Mouse (Mus musculus) CH12.LX (cell line): ENCODE data around the gene Lcn4. TPM values are rescaled to one million over a fixed set of nuclear protein-coding genes. Genes with fewer than 3 reads are reported as not detected.

Experiments
- DNase-seq: peaks from one replicate; pipeline ENCODE4 v3.0.0-alpha.2; 2013; ENCODE audit errors: extremely low read depth
- H3K27ac ChIP-seq: 2 replicates; pipeline ENCODE4 v1.5.1; 2012; ENCODE audit warnings: low read depth, mild to moderate bottlenecking, control low read depth, moderate library complexity; ENCODE audit not compliant: insufficient read depth
- H3K27me3 ChIP-seq: replicated peaks from 2 replicates; pipeline ENCODE3; 2012; ENCODE audit warnings: inconsistent platforms
- H3K36me3 ChIP-seq, 2 experiments: replicated peaks in 1 of 2; 2 replicates each; pipeline versions ENCODE3 to v1.6.1; 2012; ENCODE audit warnings: inconsistent platforms in 1 of 2, low read length in 1 of 2, mild to moderate bottlenecking in 1 of 2, mixed read lengths in 1 of 2, moderate library complexity in 1 of 2; ENCODE audit not compliant: control insufficient read depth in 1 of 2, insufficient read depth in 1 of 2
- H3K4me1 ChIP-seq, 2 experiments: 2 replicates each; pipeline ENCODE4 v1.6.1; 2012; ENCODE audit warnings: inconsistent platforms in 1 of 2, moderate library complexity in 1 of 2; ENCODE audit not compliant: insufficient read depth in 2 of 2, control insufficient read depth in 1 of 2
- H3K4me2 ChIP-seq: 2 replicates; pipeline ENCODE4 v1.6.1; 2012; ENCODE audit warnings: low read depth, mild to moderate bottlenecking, control low read depth; ENCODE audit not compliant: poor library complexity, insufficient read depth, severe bottlenecking
- H3K4me3 ChIP-seq, 3 experiments: fragments of 150-350 bp in 1 of 3; sonication (generic) in 1 of 3; replicated peaks in 1 of 3; 2 replicates each; pipeline versions ENCODE3 to v1.5.1; 2011 to 2012; ENCODE audit warnings: low read depth in 2 of 3, low read length in 2 of 3, mild to moderate bottlenecking in 2 of 3, moderate library complexity in 2 of 3, control low read depth in 1 of 3, improper control_type of control experiment in 1 of 3, inconsistent platforms in 1 of 3, mixed read lengths in 1 of 3; ENCODE audit not compliant: poor library complexity in 1 of 3
- H3K79me2 ChIP-seq: replicated peaks from 2 replicates; pipeline ENCODE4 v1.6.1; 2012; ENCODE audit warnings: mild to moderate bottlenecking, moderate library complexity; ENCODE audit not compliant: control insufficient read depth, poor library complexity, insufficient read depth, severe bottlenecking; ENCODE audit errors: extremely low read depth
- H3K9ac ChIP-seq: 2 replicates; pipeline ENCODE4 v1.6.1; 2012; ENCODE audit warnings: low read depth, mild to moderate bottlenecking, control low read depth, moderate library complexity; ENCODE audit not compliant: insufficient read depth
- H3K9me3 ChIP-seq: replicated peaks from 2 replicates; pipeline ENCODE3; 2012; ENCODE audit warnings: low read length, inconsistent platforms, mixed read lengths
- BHLHE40 ChIP-seq: IDR thresholded peaks from 2 replicates; pipeline ENCODE4 v1.6.1; 2011; ENCODE audit warnings: mild to moderate bottlenecking, low read depth, low read length, improper control_type of control experiment
- E2F4 ChIP-seq: IDR thresholded peaks from 2 replicates; pipeline ENCODE4 v1.6.1; 2011; ENCODE audit warnings: low read depth, low read length, improper control_type of control experiment; ENCODE audit not compliant: insufficient replicate concordance
- HCFC1 ChIP-seq: IDR thresholded peaks from 2 replicates; pipeline ENCODE4 v1.6.1; 2012; ENCODE audit warnings: low read depth, mild to moderate bottlenecking, inconsistent platforms, low read length, improper control_type of control experiment
- IRF4 ChIP-seq: IDR thresholded peaks from 2 replicates; pipeline ENCODE4 v1.6.1; 2014; ENCODE audit warnings: low read depth, mild to moderate bottlenecking, inconsistent platforms, low read length, improper control_type of control experiment
- JUN ChIP-seq: IDR thresholded peaks from 2 replicates; pipeline ENCODE4 v1.6.1; 2011; ENCODE audit warnings: low read depth, mild to moderate bottlenecking, low read length, improper control_type of control experiment, moderate library complexity; ENCODE audit not compliant: insufficient read depth
- KAT2A ChIP-seq: IDR thresholded peaks from 2 replicates; pipeline ENCODE4 v1.6.1; 2012; ENCODE audit warnings: low read length, improper control_type of control experiment, inconsistent platforms; ENCODE audit not compliant: insufficient replicate concordance
- MAFK ChIP-seq: IDR thresholded peaks from 2 replicates; pipeline ENCODE4 v1.6.1; 2011; ENCODE audit warnings: low read length, improper control_type of control experiment; ENCODE audit not compliant: insufficient replicate concordance
- MAZ ChIP-seq: IDR thresholded peaks from 2 replicates; pipeline ENCODE4 v1.6.1; 2012; ENCODE audit warnings: low read depth, mild to moderate bottlenecking, inconsistent platforms, low read length, improper control_type of control experiment, moderate library complexity
- MEF2A ChIP-seq: IDR thresholded peaks from 2 replicates; pipeline ENCODE4 v1.6.1; 2014; ENCODE audit warnings: low read depth, mild to moderate bottlenecking, inconsistent platforms, low read length, improper control_type of control experiment, borderline replicate concordance
- MYC ChIP-seq: IDR thresholded peaks from 2 replicates; pipeline ENCODE4 v1.6.1; 2011; ENCODE audit warnings: low read depth, mild to moderate bottlenecking, improper control_type of control experiment, low read length
- POLR2AphosphoS2 ChIP-seq: IDR thresholded peaks from 2 replicates; pipeline ENCODE4 v1.6.1; 2011; ENCODE audit warnings: low read depth, low read length, improper control_type of control experiment
- RCOR1 ChIP-seq: conservative IDR thresholded peaks from 2 replicates; pipeline ENCODE4 v1.6.1; 2012; ENCODE audit warnings: low read depth, mild to moderate bottlenecking, inconsistent platforms, low read length, improper control_type of control experiment
- SMC3 ChIP-seq: IDR thresholded peaks from 2 replicates; pipeline ENCODE4 v1.6.1; 2011; ENCODE audit warnings: low read depth, low read length, improper control_type of control experiment
- dilution Hi-C: fragments of 300-500 bp; cut with MboI; formaldehyde crosslinking; loops from 2 replicates; pipeline ENCODE4 v1.14.3; 2020; ENCODE audit warnings: low sequenced_read_pairs; ENCODE audit not compliant: extremely low pct_unique_long_range_greater_than_20kb, extremely low pct_ligation_motif_present
- in situ Hi-C: fragments of 300-500 bp; cut with MboI; formaldehyde crosslinking; loops from 3 replicates; pipeline ENCODE4 v1.14.3; 2019; ENCODE audit warnings: low sequenced_read_pairs, low pct_ligation_motif_present, low pct_unique_long_range_greater_than_20kb, mixed read lengths
- polyA plus RNA-seq: library from polyadenylated mRNA; unstranded; fragments of >175 nt; gene quantifications from 2 replicates; pipeline ENCODE4 v1.2.1, GENCODE M21; 2012; ENCODE audit warnings: low read depth; ENCODE audit not compliant: insufficient read length
- total RNA-seq, 2 experiments: library from RNA; depleted of rRNA; stranded (reverse); fragments of 300-350 nt in 1 of 2; fragments of >200 nt in 1 of 2; gene quantifications; 2 replicates each; pipeline ENCODE4 v1.2.3; 2012 to 2014

Lcn4 gene
- total and polyA plus RNA-seq, 3 experiments = not detected

GRCm38 (mm10) chr2:26638039-26638438 is 33.0 kb downstream of the Lcn4 start:
- H3K27ac ChIP-seq = no peak overlapping the region
- peaks cover 29% of the 10 kb centered on the region for H3K79me2 ChIP-seq
- H3K36me3 ChIP-seq = peaks cover 40 to 52% of the 10 kb centered on the region in 2 experiments
- H3K9ac ChIP-seq = peak overlapping the region; percentile 96; the same call in 1 of the 2 replicates
- H3K9me3 ChIP-seq = no peaks in the 10 kb centered on the region
- peak overlapping the region; percentile 17 to 98 (median 92) for H3K4me3 ChIP-seq
- peak; percentile 48 for DNase-seq
- peaks cover 6 to 46% of the 10 kb centered on the region in 2 experiments for H3K4me1 ChIP-seq
- in situ Hi-C loops = no loop called here
- H3K4me2 ChIP-seq = peak overlapping the region; percentile 92; the same call in 1 of the 2 replicates
- no peaks in the 10 kb centered on the region for H3K27me3 ChIP-seq
- TF ChIP-seq MAFK = no peak
- no peak for TF ChIP-seq E2F4
- dilution Hi-C loops = no loop called here

GRCm38 (mm10) chr2:26637316-26637932 is 33.7 kb downstream of the Lcn4 start:
- Histone ChIP-seq H3K9ac (no peak overlapping the region), H3K4me1 (peaks cover 6 to 46% of the 10 kb centered on the region in 2 experiments), H3K27me3 (no peaks in the 10 kb centered on the region), H3K9me3 (no peaks in the 10 kb centered on the region), H3K79me2 (peaks cover 29% of the 10 kb centered on the region), H3K4me3 (peak overlapping the region in 1 of 3 experiments; percentile 92), H3K4me2 (no peak overlapping the region), H3K36me3 (peaks cover 40 to 52% of the 10 kb centered on the region in 2 experiments), H3K27ac (no peak overlapping the region)
- TF ChIP-seq E2F4 = no peak
- 0 out of 2 replicates have a peak, but pooled peaks have one; percentile 37 for TF ChIP-seq MAFK
- TF ChIP-seq JUN = no peak
- no peak for TF ChIP-seq MAZ
- TF ChIP-seq BHLHE40 = no peak
- no peak for TF ChIP-seq KAT2A
- in situ Hi-C loops = no loop called here
- DNase-seq = no peak
- dilution Hi-C loops = no loop called here

GRCm38 (mm10) chr2:26636325-26636635 is 34.8 kb downstream of the Lcn4 start:
- no peak overlapping the region for H3K9ac ChIP-seq
- no peaks in the 10 kb centered on the region for H3K9me3 ChIP-seq
- H3K36me3 ChIP-seq = peaks cover 40 to 52% of the 10 kb centered on the region in 2 experiments
- dilution Hi-C loops = no loop called here
- H3K4me1 ChIP-seq = peaks cover 6 to 46% of the 10 kb centered on the region in 2 experiments
- H3K4me3 ChIP-seq = no peak overlapping the region
- no peaks in the 10 kb centered on the region for H3K27me3 ChIP-seq
- no peak for TF ChIP-seq SMC3
- no peak for TF ChIP-seq MAFK
- TF ChIP-seq MEF2A = no peak
- no peak; the same call in 1 of the 2 replicates for TF ChIP-seq POLR2AphosphoS2
- no peak for TF ChIP-seq RCOR1
- TF ChIP-seq MYC = no peak
- TF ChIP-seq HCFC1 = no peak
- no peak for TF ChIP-seq IRF4
- TF ChIP-seq KAT2A = no peak
- no peak overlapping the region for H3K27ac ChIP-seq
- in situ Hi-C loops = no loop called here
- H3K4me2 ChIP-seq = no peak overlapping the region
- H3K79me2 ChIP-seq = peaks cover 29% of the 10 kb centered on the region
- DNase-seq = no peak
